Mouse (Mus musculus) midbrain, embryonic 12.5 days (tissue): Measurements from ENCODE around the gene Sema4b. TPM values are rescaled to one million over a fixed set of nuclear protein-coding genes. Genes with fewer than 3 reads are reported as not detected.

ENCODE experiments used
- ATAC-seq: fragments of 200-750 bp; cut with Nextera tagmentation; 2 replicates; pipeline ENCODE4 v1.8.0; 2017; ENCODE audit warnings: low read depth, moderate TSS enrichment, moderate library complexity; ENCODE audit not compliant: low FRiP score
- H3K27ac ChIP-seq: fragments of 300-500 bp; sonication (generic); replicated peaks from 2 replicates; pipeline ENCODE4 v1.5.1; 2016; ENCODE audit warnings: mild to moderate bottlenecking
- H3K27me3 ChIP-seq: fragments of 300-500 bp; sonication (generic); 2 replicates; pipeline ENCODE4 v1.6.1; 2016; ENCODE audit warnings: mild to moderate bottlenecking
- H3K36me3 ChIP-seq: fragments of 300-500 bp; sonication (generic); 2 replicates; pipeline ENCODE4 v1.6.1; 2016
- H3K4me1 ChIP-seq: fragments of 300-500 bp; sonication (generic); 2 replicates; pipeline ENCODE4 v1.6.1; 2016
- H3K4me2 ChIP-seq: fragments of 300-500 bp; sonication (generic); replicated peaks from 2 replicates; pipeline ENCODE4 v1.6.1; 2016; ENCODE audit warnings: mild to moderate bottlenecking, moderate library complexity
- H3K4me3 ChIP-seq: fragments of 300-500 bp; sonication (generic); 2 replicates; pipeline ENCODE4 v1.5.1; 2016; ENCODE audit warnings: mild to moderate bottlenecking
- H3K9ac ChIP-seq: fragments of 300-500 bp; sonication (generic); replicated peaks from 2 replicates; pipeline ENCODE4 v1.6.1; 2016; ENCODE audit warnings: mild to moderate bottlenecking, moderate library complexity
- H3K9me3 ChIP-seq: fragments of 300-500 bp; sonication (generic); 2 replicates; pipeline ENCODE4 v1.6.1; 2016; ENCODE audit warnings: mild to moderate bottlenecking
- WGBS: fragments of 180-500 bp; shearing (Covaris S2); methylation state at CpG from one replicate; pipeline ENCODE4 v1.1.7; 2016; 5-methylcytosine and 5-hydroxymethylcytosine counted together
- polyA plus RNA-seq: library from polyadenylated mRNA; unstranded; fragments of >200 nt; fragmentation: Nextera tagmentation; extraction: Ambion mirVana; gene quantifications from 2 replicates; pipeline ENCODE4 v1.2.1, GENCODE M21; 2016

Sema4b gene
- polyA plus RNA-seq, 1 experiment from 2014 or later, result 17.7 TPM

DNA sequence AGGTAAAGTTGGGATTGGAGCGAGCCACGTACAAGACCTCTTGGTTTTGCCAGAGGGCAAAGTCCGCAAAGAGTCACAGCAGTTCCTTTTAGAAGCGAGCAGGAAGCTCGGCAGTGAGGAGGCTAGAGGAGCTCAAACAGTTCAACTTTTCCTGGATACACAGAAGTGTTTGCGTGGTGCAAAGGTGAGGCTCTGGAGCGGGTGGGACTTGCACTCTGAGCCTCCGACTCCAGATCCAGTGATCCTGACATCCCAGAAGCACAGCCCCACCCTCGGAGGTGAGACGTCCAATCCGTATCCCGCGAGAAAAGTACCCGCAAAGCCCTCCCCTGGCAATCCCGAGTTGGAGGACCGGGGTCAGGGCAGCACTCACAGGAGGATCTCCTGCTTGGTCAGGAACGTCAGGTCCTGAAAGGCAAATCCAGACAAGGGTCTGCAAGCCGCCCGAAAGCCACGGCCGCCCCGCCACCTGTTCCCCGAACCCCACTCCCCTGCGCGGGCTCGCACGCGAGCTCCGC, 45.4 kb downstream of the Sema4b start:
- peak overlapping the region; percentile 83 for H3K4me2 ChIP-seq
- peaks cover 12% of the 10 kb centered on the region for H3K36me3 ChIP-seq
- H3K27ac ChIP-seq, result no peak overlapping the region; the same call in 1 of the 2 replicates
- ATAC-seq, result no peak
- peak overlapping the region; percentile 62 for H3K9ac ChIP-seq
- H3K9me3 ChIP-seq, result no peaks in the 10 kb centered on the region
- peaks cover 20% of the 10 kb centered on the region for H3K4me1 ChIP-seq
- H3K27me3 ChIP-seq, result peaks cover 22% of the 10 kb centered on the region
- 2% methylated on average over 29 of the region's 29 CpGs for WGBS
- H3K4me3 ChIP-seq, result peak overlapping the region; percentile 73

DNA sequence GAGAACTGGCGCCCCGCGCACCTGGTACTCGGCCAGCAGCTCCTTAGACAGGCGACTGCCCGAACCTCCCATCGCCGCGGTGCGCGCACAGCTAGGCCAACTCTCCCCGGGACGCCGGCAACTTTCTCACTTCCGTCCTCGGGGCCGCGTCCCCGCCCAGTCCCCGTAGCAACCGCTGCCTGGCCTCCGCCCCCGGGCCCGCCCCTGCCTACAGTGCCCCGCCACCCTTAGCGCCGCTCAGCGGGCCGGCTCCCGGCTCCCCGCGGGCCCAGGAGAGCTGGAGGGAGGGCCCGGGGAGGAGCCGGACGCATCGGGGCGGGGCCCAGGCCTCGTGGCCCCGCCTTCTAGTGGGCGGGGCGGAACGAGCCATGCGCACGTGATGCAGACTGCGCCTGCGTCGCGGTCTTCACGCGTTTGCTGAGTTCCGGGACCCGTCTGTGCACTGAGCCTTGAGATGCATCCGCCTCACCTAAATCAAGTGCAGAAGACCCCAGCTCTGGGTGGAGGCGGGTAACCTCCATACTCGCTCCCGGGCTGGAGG, 45.9 kb downstream of the Sema4b start, which contains the start of the genes Cib1 and Gdpgp1:
Cib1 (minus strand) TSS at position 325 of the 541 bp plus-strand sequence.
Gdpgp1 (plus strand) TSS at position 377 of the 541 bp plus-strand sequence.
- ATAC-seq, result peak; percentile 97
- peak within 1 kb of the TSS; percentile 40; the same call in 1 of the 2 replicates for H3K27ac ChIP-seq

DNA sequence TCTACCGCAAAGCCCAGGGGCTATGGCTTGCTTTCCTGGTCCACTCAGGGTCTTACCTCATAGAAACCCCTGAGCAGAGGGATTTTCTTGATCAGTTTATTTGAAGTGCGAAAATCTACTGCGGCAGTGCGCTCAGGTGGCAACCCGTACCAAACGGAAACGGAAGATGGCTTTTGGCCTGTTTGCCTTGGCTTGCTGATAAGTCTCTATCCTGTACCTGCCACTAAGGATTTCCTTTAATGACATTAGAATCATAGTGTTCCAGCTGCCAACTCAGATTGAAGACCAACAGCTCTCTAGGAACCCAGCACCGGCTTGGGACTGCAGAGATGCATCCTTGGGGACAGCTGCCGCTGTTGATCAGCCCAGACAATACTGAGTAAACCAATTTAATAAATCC, 47.2 kb downstream of the Sema4b start:
- Histone ChIP-seq H3K4me3 (0 out of 2 replicates have a peak overlapping the region, but pooled peaks have one; percentile 10), H3K36me3 (peaks cover 8% of the 10 kb centered on the region), H3K27me3 (peaks cover 22% of the 10 kb centered on the region), H3K9me3 (no peaks in the 10 kb centered on the region), H3K4me1 (peaks cover 20% of the 10 kb centered on the region), H3K27ac (no peak overlapping the region), H3K9ac (no peak overlapping the region), H3K4me2 (peak overlapping the region; percentile 83)
- no peak for ATAC-seq
- 72% methylated on average over 9 of the region's 9 CpGs for WGBS

More for the DNA sequence above, 45.9 kb downstream of the Sema4b start, which contains the start of the genes Cib1 and Gdpgp1:
- Histone ChIP-seq H3K9me3 (no peaks in the 10 kb centered on the region), H3K9ac (peak within 1 kb of the TSS; percentile 70), H3K36me3 (peaks cover 6% of the 10 kb centered on the region; the same call in 1 of the 2 replicates), H3K4me3 (peak within 1 kb of the TSS; percentile 73), H3K4me1 (peaks cover 20% of the 10 kb centered on the region), H3K4me2 (peak within 1 kb of the TSS; percentile 83), H3K27me3 (peaks cover 22% of the 10 kb centered on the region)
- under 1% methylated on average over 54 of the region's 56 CpGs for WGBS

DNA sequence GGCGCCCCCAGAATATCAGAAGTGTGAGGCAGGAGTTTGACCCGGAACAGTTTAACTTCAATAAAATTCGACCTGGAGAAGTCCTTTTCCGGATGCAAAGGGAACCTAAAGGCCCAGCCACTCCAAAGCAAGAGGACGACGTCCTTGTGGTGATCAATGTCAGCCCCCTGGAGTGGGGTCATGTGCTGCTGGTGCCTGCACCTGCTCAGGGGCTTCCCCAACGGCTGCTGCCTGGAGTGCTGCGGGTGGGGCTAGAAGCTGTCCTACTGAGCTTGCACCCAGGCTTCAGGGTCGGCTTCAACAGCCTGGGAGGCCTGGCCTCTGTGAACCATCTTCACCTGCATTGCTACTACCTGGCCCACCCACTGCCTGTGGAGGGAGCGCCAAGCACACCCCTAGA, 51.9 kb downstream of the Sema4b start:
- Histone ChIP-seq H3K4me1 (peaks cover 6% of the 10 kb centered on the region), H3K27ac (no peak overlapping the region), H3K27me3 (no peaks in the 10 kb centered on the region), H3K4me3 (no peak overlapping the region), H3K36me3 (peaks cover 20% of the 10 kb centered on the region), H3K9ac (no peak overlapping the region), H3K9me3 (no peaks in the 10 kb centered on the region), H3K4me2 (no peak overlapping the region)
- WGBS, result 91% methylated on average over 10 of the region's 10 CpGs
- ATAC-seq, result no peak

DNA sequence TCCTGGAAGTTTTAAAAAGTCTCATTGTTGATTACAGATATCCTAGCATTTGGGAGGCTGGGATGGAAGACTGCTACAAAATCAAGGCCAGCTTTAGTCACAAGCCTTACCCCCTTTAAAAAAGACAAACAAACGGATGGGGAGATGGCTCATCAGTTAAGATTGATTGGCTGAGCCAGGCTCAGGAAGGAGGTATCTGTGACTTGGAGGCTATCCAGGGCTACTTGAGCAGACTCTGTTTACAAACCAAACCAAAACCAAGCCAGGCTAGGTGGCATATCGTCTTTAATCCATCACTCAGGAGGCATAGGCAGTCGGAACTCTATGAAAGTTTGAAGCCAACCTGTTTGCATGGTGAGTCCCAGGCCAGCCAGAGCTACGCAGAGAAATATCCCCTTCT, 55.0 kb downstream of the Sema4b start:
- no peak overlapping the region for H3K27ac ChIP-seq
- no peak for ATAC-seq
- no peaks in the 10 kb centered on the region for H3K27me3 ChIP-seq
- H3K36me3 ChIP-seq, result peaks cover 20% of the 10 kb centered on the region
- no peak overlapping the region for H3K4me3 ChIP-seq
- no peak overlapping the region for H3K4me2 ChIP-seq
- no peaks in the 10 kb centered on the region for H3K9me3 ChIP-seq
- no peaks in the 10 kb centered on the region for H3K4me1 ChIP-seq
- no peak overlapping the region for H3K9ac ChIP-seq
- WGBS, result 89% methylated on average over 4 of the region's 4 CpGs

DNA sequence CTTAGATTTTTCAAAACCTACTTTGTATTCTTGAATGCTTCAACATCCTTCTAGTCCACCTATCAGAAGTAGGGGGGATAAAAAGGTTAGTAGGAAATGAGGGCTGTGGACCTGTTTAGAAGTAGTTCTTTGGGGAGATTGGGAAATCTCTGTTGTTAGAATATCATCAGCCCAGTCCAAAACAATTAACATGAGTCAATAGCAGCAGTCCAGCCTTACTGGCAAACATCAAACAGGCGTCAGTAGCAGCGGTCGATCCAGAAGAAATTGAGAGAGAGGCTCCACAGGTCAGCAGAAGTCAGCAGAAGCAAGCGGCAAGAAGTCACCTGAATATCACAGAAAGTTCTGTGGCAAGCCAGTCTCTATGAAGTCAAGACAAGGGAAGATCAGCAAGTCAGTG, 58.2 kb downstream of the Sema4b start:
- Histone ChIP-seq H3K4me1 (no peaks in the 10 kb centered on the region), H3K4me2 (no peak overlapping the region), H3K4me3 (no peak overlapping the region), H3K36me3 (peaks cover 5% of the 10 kb centered on the region), H3K9ac (no peak overlapping the region), H3K27ac (no peak overlapping the region), H3K27me3 (no peaks in the 10 kb centered on the region), H3K9me3 (no peaks in the 10 kb centered on the region)
- WGBS, result 90% methylated on average over 4 of the region's 4 CpGs
- ATAC-seq, result no peak

DNA sequence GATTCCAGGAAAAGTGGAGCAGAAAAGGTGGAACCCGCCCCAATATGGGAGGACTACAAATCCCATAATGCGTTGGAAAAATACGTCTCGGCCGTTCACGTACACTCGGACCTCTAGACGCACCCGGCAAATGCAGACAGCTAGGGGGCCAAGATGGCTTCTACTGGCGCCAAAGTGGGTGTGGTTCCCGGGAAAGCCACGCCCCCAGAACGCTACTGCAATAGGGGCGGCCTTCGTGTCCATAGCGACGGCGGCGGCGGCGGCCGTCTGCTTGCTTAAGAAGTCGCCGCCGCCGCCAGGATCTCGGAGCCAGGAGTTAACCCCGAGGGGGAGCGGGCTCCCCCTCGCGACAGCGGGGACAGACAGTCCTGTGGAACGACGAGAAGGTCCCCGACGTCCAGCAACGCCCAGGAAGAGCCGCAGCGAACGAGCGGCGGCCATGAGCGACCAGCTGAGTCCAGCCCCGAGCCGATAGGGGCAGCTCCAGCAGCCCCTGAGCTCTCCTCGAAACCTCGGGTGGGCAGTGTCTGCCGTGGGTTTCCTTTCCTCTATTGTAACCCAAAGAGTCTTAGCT, 59.6 kb downstream of the Sema4b start, which contains the start of gene Ttll13:
Ttll13 (plus strand) TSS at position 229 of the 574 bp plus-strand sequence.
- Histone ChIP-seq H3K9me3 (no peaks in the 10 kb centered on the region), H3K27ac (peak within 1 kb of the TSS; percentile 88), H3K9ac (peak within 1 kb of the TSS; percentile 62), H3K4me1 (no peaks in the 10 kb centered on the region), H3K27me3 (peaks cover 8% of the 10 kb centered on the region; the same call in 1 of the 2 replicates), H3K4me3 (peak within 1 kb of the TSS; percentile 50), H3K36me3 (no peaks in the 10 kb centered on the region; the same call in 1 of the 2 replicates), H3K4me2 (peak within 1 kb of the TSS; percentile 55)
- peak; percentile 98 for ATAC-seq
- WGBS, result under 1% methylated on average over 48 of the region's 48 CpGs

DNA sequence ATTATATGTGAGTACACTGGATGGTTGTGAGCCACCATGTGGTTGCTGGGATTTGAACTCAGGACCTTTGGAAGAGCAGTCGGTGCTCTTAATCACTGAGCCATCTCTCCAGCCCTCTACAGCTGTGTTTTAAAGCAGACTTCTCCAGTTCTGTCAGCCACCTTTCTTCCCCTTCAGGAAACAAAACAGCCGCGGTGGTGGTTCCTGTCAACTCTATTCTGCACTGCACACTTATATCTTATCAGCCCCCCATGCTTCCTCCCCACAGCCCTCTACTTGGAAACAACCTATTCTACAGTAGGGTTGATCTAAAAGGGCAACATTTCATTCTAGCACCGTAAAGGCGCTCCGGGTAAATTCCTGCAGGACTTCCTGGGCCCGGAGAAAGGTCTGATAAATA, 60.2 kb downstream of the Sema4b start:
- WGBS, result 66% methylated on average over 7 of the region's 7 CpGs
- no peak for ATAC-seq
- peak overlapping the region; percentile 88; the same call in 1 of the 2 replicates for H3K27ac ChIP-seq

DNA sequence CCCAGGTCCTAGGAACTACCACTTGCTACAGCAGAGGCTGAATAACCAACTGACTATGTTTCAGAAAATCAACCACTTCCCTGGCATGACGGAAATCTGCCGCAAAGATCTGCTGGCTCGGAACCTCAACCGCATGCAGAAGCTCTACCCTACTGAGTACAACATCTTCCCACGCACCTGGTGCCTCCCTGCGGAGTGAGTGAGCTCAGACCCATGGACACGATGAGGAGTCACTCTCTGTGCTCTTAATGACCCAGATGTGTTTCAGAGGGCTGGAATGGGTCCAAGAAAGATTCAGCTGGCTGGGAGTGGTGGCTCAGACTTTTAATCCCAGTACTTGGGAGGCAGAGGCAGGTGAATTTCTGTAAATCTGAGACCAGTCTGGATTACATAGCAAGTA, 65.8 kb downstream of the Sema4b start:
- Histone ChIP-seq H3K4me3 (no peak overlapping the region), H3K36me3 (no peaks in the 10 kb centered on the region), H3K4me2 (no peak overlapping the region), H3K27ac (no peak overlapping the region), H3K9ac (no peak overlapping the region), H3K9me3 (no peaks in the 10 kb centered on the region), H3K27me3 (peaks cover 38% of the 10 kb centered on the region), H3K4me1 (no peaks in the 10 kb centered on the region)
- WGBS, result 85% methylated on average over 7 of the region's 7 CpGs
- no peak for ATAC-seq

More for the DNA sequence above, 60.2 kb downstream of the Sema4b start:
- peak overlapping the region; percentile 50 for H3K4me3 ChIP-seq
- H3K4me2 ChIP-seq, result peak overlapping the region; percentile 55
- no peaks in the 10 kb centered on the region for H3K36me3 ChIP-seq
- peaks cover 11% of the 10 kb centered on the region; the same call in 1 of the 2 replicates for H3K27me3 ChIP-seq
- no peak overlapping the region for H3K9ac ChIP-seq
- H3K9me3 ChIP-seq, result no peaks in the 10 kb centered on the region
- no peaks in the 10 kb centered on the region for H3K4me1 ChIP-seq

DNA sequence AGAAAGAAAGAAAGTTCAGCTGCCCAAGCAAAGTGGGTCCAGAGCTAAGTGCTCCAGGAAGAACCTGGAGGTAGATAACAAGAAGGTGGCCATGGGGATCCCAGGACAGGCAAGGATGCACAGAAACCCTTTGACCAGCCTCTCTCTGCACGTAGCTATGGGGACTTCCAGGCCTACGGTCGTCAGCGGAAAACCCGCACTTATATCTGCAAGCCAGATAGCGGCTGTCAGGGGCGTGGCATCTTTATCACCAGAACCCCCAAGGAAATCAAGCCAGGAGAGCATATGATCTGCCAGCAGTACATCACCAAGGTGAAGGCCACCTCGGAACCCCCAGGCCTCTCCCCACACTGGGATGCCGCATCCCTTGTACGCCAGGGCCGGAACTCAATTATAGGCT, 66.2 kb downstream of the Sema4b start:
- Histone ChIP-seq H3K27me3 (peaks cover 42% of the 10 kb centered on the region), H3K4me2 (no peak overlapping the region), H3K9ac (no peak overlapping the region), H3K9me3 (no peaks in the 10 kb centered on the region), H3K27ac (no peak overlapping the region), H3K4me1 (no peaks in the 10 kb centered on the region), H3K36me3 (no peaks in the 10 kb centered on the region), H3K4me3 (no peak overlapping the region)
- 91% methylated on average over 11 of the region's 11 CpGs for WGBS
- ATAC-seq, result no peak

GRCm38 (mm10) chr7:80255981-80256380, 69.3 kb downstream of the Sema4b start:
- Histone ChIP-seq H3K9me3 (no peaks in the 10 kb centered on the region), H3K36me3 (no peaks in the 10 kb centered on the region), H3K27me3 (peaks cover 57% of the 10 kb centered on the region), H3K27ac (no peak overlapping the region), H3K9ac (no peak overlapping the region), H3K4me1 (peaks cover 6% of the 10 kb centered on the region; the same call in 1 of the 2 replicates), H3K4me2 (no peak overlapping the region), H3K4me3 (no peak overlapping the region)
- ATAC-seq, result no peak
- WGBS, result 79% methylated on average over 2 of the region's 2 CpGs

- Histone ChIP-seq H3K4me1 (peaks cover 14% of the 10 kb centered on the region), H3K27me3 (peaks cover 46% of the 10 kb centered on the region), H3K27ac (no peak overlapping the region), H3K9me3 (no peaks in the 10 kb centered on the region), H3K36me3 (no peaks in the 10 kb centered on the region), H3K9ac (no peak overlapping the region), H3K4me2 (no peak overlapping the region), H3K4me3 (no peak overlapping the region)
- 58% methylated on average over 2 of the region's 2 CpGs for WGBS
- ATAC-seq, result no peak
These were observed 71.1 kb downstream of the Sema4b start for GRCm38 (mm10) chr7:80257706-80258105.
